Mouse (Mus musculus) thymus, adult 2 months (tissue): ENCODE results near the gene Lta.

Experiments
- CTCF ChIP-seq: fragments of 200-500 bp; IDR thresholded peaks from 2 replicates; pipeline ENCODE4 v1.5.1; 2012; ENCODE audit warnings: mild to moderate bottlenecking, control low read depth, low read length, moderate library complexity, borderline replicate concordance; ENCODE audit not compliant: control insufficient read depth, poor library complexity, insufficient read depth; ENCODE audit errors: extremely low read depth
- POLR2A ChIP-seq: fragments of 200-500 bp; IDR thresholded peaks from 2 replicates; pipeline ENCODE4 v1.6.1; 2012; ENCODE audit warnings: mild to moderate bottlenecking, low read length, control low read depth, moderate library complexity; ENCODE audit not compliant: control insufficient read depth, poor library complexity, insufficient read depth; ENCODE audit errors: extremely low read depth

DNA sequence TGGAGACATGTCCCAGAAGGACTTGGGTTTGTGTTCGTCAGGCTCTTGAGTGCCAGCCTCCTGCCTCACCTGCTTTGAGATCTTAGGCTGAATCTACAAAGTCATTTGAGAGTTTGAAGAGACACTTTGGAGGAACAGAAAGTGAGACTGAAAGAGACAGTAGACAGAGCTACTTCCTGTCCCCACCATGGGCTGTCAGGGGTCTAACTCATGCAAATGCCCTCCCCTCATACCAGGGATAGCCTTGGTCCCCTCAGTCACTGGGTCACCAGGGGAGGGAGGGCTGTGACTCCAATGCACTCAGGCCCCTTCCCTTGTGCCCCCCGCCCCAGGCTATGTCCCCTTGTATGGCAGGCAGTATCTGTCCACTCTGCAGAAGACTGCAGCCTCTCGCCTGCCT lies 31.8 kb downstream of the Lta start:
- TF ChIP-seq POLR2A (no peak), CTCF (no peak)
